Mouse (Mus musculus) kidney, embryonic 14.5 days (tissue): ENCODE measurements around the gene Arhgap5. TPM values are rescaled to one million over a fixed set of nuclear protein-coding genes. Genes with fewer than 3 reads are reported as not detected.
A peak's percentile ranks its signal among the peaks of the same experiment; 100 is the strongest.

Experiments used
- ATAC-seq: fragments of 200-750 bp; cut with Nextera tagmentation; 2 replicates; pipeline ENCODE4 v1.8.0; 2017; ENCODE audit warnings: moderate number of reproducible peaks, mild to moderate bottlenecking, moderate TSS enrichment, moderate library complexity; ENCODE audit not compliant: low FRiP score, low TSS enrichment
- H3K27ac ChIP-seq: fragments of 300-500 bp; sonication (generic); 2 replicates; pipeline ENCODE4 v1.5.1; 2014; ENCODE audit warnings: low read depth, mild to moderate bottlenecking, low read length, moderate library complexity, mixed read lengths
- H3K27me3 ChIP-seq: fragments of 300-500 bp; sonication (generic); 2 replicates; pipeline ENCODE4 v1.6.1; 2014; ENCODE audit warnings: mild to moderate bottlenecking, low read length; ENCODE audit not compliant: control insufficient read depth, insufficient read depth
- H3K36me3 ChIP-seq: fragments of 300-500 bp; sonication (generic); 2 replicates; pipeline ENCODE4 v1.6.1; 2014; ENCODE audit warnings: low read length, mixed read lengths; ENCODE audit not compliant: control insufficient read depth, insufficient read depth
- H3K4me1 ChIP-seq: fragments of 300-500 bp; sonication (generic); 2 replicates; pipeline ENCODE4 v1.6.1; 2014; ENCODE audit warnings: low read length, mixed read lengths; ENCODE audit not compliant: control insufficient read depth, insufficient read depth
- H3K4me2 ChIP-seq: fragments of 300-500 bp; sonication (generic); replicated peaks from 2 replicates; pipeline ENCODE4 v1.6.1; 2014; ENCODE audit warnings: low read depth, mild to moderate bottlenecking, low read length
- H3K4me3 ChIP-seq: fragments of 300-500 bp; sonication (generic); 2 replicates; pipeline ENCODE4 v1.5.1; 2014; ENCODE audit warnings: mild to moderate bottlenecking, low read length
- H3K9ac ChIP-seq: fragments of 300-500 bp; sonication (generic); 2 replicates; pipeline ENCODE4 v1.6.1; 2014; ENCODE audit warnings: low read depth, mild to moderate bottlenecking, low read length, moderate library complexity
- H3K9me3 ChIP-seq: fragments of 300-500 bp; sonication (generic); 2 replicates; pipeline ENCODE4 v1.6.1; 2016; ENCODE audit warnings: low read length; ENCODE audit not compliant: control insufficient read depth
- WGBS: fragments of 180-500 bp; shearing (Covaris S2); extraction: QIAGEN DNeasy Blood & Tissue Kit; methylation state at CpG from one replicate; pipeline ENCODE4 v1.1.7; 2014; 5-methylcytosine and 5-hydroxymethylcytosine counted together
- polyA plus RNA-seq: library from polyadenylated mRNA; unstranded; fragments of >200 nt; fragmentation: Nextera tagmentation; extraction: Ambion mirVana; gene quantifications from 2 replicates; pipeline ENCODE4 v1.2.1, GENCODE M21; 2014

Gene Arhgap5
- polyA plus RNA-seq, 1 experiment from 2014 or later, result 56.3 TPM

- Histone ChIP-seq H3K27me3 (no peaks in the 10 kb centered on the region), H3K4me3 (no peak overlapping the region), H3K27ac (no peak overlapping the region), H3K9me3 (no peaks in the 10 kb centered on the region), H3K9ac (no peak overlapping the region), H3K4me2 (no peak overlapping the region), H3K4me1 (no peaks in the 10 kb centered on the region), H3K36me3 (no peaks in the 10 kb centered on the region)
- no peak for ATAC-seq
- WGBS, result 76% methylated on average over 5 of the region's 5 CpGs
Measured at GRCm38 (mm10) chr12:52481969-52482550, 21.7 kb upstream of the Arhgap5 start.

- H3K9me3 ChIP-seq, result no peaks in the 10 kb centered on the region
- H3K4me3 ChIP-seq, result no peak overlapping the region
- H3K27me3 ChIP-seq, result no peaks in the 10 kb centered on the region
- H3K27ac ChIP-seq, result no peak overlapping the region
- no peak for ATAC-seq
- H3K9ac ChIP-seq, result no peak overlapping the region
- H3K36me3 ChIP-seq, result no peaks in the 10 kb centered on the region
- 97% methylated on average over 9 of the region's 9 CpGs for WGBS
- H3K4me2 ChIP-seq, result no peak overlapping the region
- H3K4me1 ChIP-seq, result no peaks in the 10 kb centered on the region
Measured at GRCm38 (mm10) chr12:52483219-52483618, 20.6 kb upstream of the Arhgap5 start.

- no peak for ATAC-seq
- Histone ChIP-seq H3K4me2 (no peak overlapping the region), H3K27me3 (no peaks in the 10 kb centered on the region), H3K36me3 (no peaks in the 10 kb centered on the region), H3K9me3 (no peaks in the 10 kb centered on the region), H3K27ac (no peak overlapping the region), H3K9ac (no peak overlapping the region), H3K4me1 (no peaks in the 10 kb centered on the region), H3K4me3 (no peak overlapping the region)
- WGBS, result 39% methylated on average over 15 of the region's 15 CpGs
Measured at GRCm38 (mm10) chr12:52488266-52488975, 15.4 kb upstream of the Arhgap5 start.

GRCm38 (mm10) chr12:52493281-52493681 is 10.5 kb upstream of the Arhgap5 start:
- H3K4me2 ChIP-seq, result no peak overlapping the region
- H3K4me1 ChIP-seq, result no peaks in the 10 kb centered on the region
- H3K36me3 ChIP-seq, result no peaks in the 10 kb centered on the region
- ATAC-seq, result peak; percentile 39; the same call in 1 of the 2 replicates
- H3K9ac ChIP-seq, result no peak overlapping the region
- H3K9me3 ChIP-seq, result no peaks in the 10 kb centered on the region
- no peaks in the 10 kb centered on the region for H3K27me3 ChIP-seq
- 62% methylated on average over 6 of the region's 6 CpGs for WGBS
- H3K27ac ChIP-seq, result no peak overlapping the region
- no peak overlapping the region for H3K4me3 ChIP-seq

GRCm38 (mm10) chr12:52497209-52497608 is 6.6 kb upstream of the Arhgap5 start:
- Histone ChIP-seq H3K4me1 (no peaks in the 10 kb centered on the region), H3K4me3 (no peak overlapping the region), H3K36me3 (no peaks in the 10 kb centered on the region), H3K4me2 (no peak overlapping the region), H3K9ac (no peak overlapping the region), H3K27me3 (no peaks in the 10 kb centered on the region), H3K27ac (no peak overlapping the region), H3K9me3 (no peaks in the 10 kb centered on the region)
- WGBS, result 73% methylated on average over 3 of the region's 3 CpGs
- ATAC-seq, result no peak

GRCm38 (mm10) chr12:52500915-52501833 is 2.6 kb upstream of the Arhgap5 start:
- Histone ChIP-seq H3K4me2 (no peak overlapping the region), H3K4me1 (peaks cover 9% of the 10 kb centered on the region), H3K9ac (no peak overlapping the region), H3K9me3 (no peaks in the 10 kb centered on the region), H3K27me3 (no peaks in the 10 kb centered on the region), H3K4me3 (no peak overlapping the region), H3K36me3 (no peaks in the 10 kb centered on the region), H3K27ac (no peak overlapping the region)
- no peak for ATAC-seq
- WGBS, result 84% methylated on average over 8 of the region's 8 CpGs

- no peak for ATAC-seq
- no peak overlapping the region for H3K4me3 ChIP-seq
- peaks cover 13% of the 10 kb centered on the region for H3K4me1 ChIP-seq
- no peak overlapping the region for H3K4me2 ChIP-seq
- H3K27ac ChIP-seq, result no peak overlapping the region
- no peaks in the 10 kb centered on the region for H3K9me3 ChIP-seq
- H3K27me3 ChIP-seq, result no peaks in the 10 kb centered on the region
- H3K36me3 ChIP-seq, result no peaks in the 10 kb centered on the region
- H3K9ac ChIP-seq, result no peak overlapping the region
- 62% methylated on average over 3 of the region's 3 CpGs for WGBS
Measured at GRCm38 (mm10) chr12:52502161-52502560, 1.6 kb upstream of the Arhgap5 start.

GRCm38 (mm10) chr12:52503131-52503455 is 679 bp upstream of the Arhgap5 start:
- ATAC-seq, result peak; percentile 48
- no peaks in the 10 kb centered on the region for H3K36me3 ChIP-seq
- WGBS, result 1% methylated on average over 13 of the region's 13 CpGs
- peak overlapping the region; percentile 61 for H3K4me2 ChIP-seq
- H3K27me3 ChIP-seq, result no peaks in the 10 kb centered on the region
- peak overlapping the region; percentile 98 for H3K4me3 ChIP-seq
- peaks cover 13% of the 10 kb centered on the region for H3K4me1 ChIP-seq
- H3K9ac ChIP-seq, result peak overlapping the region; percentile 71
- H3K27ac ChIP-seq, result peak overlapping the region; percentile 99
- no peaks in the 10 kb centered on the region for H3K9me3 ChIP-seq
